Mouse (Mus musculus) hindbrain, embryonic 12.5 days (tissue): ENCODE measurements around the gene Ranbp17. TPM values are rescaled to one million over a fixed set of nuclear protein-coding genes. Genes with fewer than 3 reads are reported as not detected.
"Not testable (repeated sequence)": the region's sequence is repeated elsewhere in the genome, so short reads cannot be mapped to it uniquely, and the experiment has no call there.

Experiments
- ATAC-seq: fragments of 200-750 bp; cut with Nextera tagmentation; 2 replicates; pipeline ENCODE4 v1.8.0; 2017; ENCODE audit warnings: moderate TSS enrichment; ENCODE audit not compliant: low FRiP score
- H3K27ac ChIP-seq: fragments of 300-500 bp; sonication (generic); 2 replicates; pipeline ENCODE4 v1.5.1; 2016; ENCODE audit warnings: mild to moderate bottlenecking
- H3K27me3 ChIP-seq: fragments of 300-500 bp; sonication (generic); 2 replicates; pipeline ENCODE4 v1.6.1; 2016; ENCODE audit warnings: mild to moderate bottlenecking
- H3K36me3 ChIP-seq: fragments of 300-500 bp; sonication (generic); 2 replicates; pipeline ENCODE4 v1.6.1; 2016; ENCODE audit warnings: mild to moderate bottlenecking
- H3K4me1 ChIP-seq: fragments of 300-500 bp; sonication (generic); 2 replicates; pipeline ENCODE4 v1.6.1; 2016
- H3K4me2 ChIP-seq: fragments of 300-500 bp; sonication (generic); replicated peaks from 2 replicates; pipeline ENCODE4 v1.6.1; 2016; ENCODE audit warnings: mild to moderate bottlenecking
- H3K4me3 ChIP-seq: fragments of 300-500 bp; sonication (generic); 2 replicates; pipeline ENCODE4 v1.5.1; 2016; ENCODE audit warnings: mild to moderate bottlenecking
- H3K9ac ChIP-seq: fragments of 300-500 bp; sonication (generic); 2 replicates; pipeline ENCODE4 v1.6.1; 2016; ENCODE audit warnings: mild to moderate bottlenecking, moderate library complexity
- H3K9me3 ChIP-seq: fragments of 300-500 bp; sonication (generic); replicated peaks from 2 replicates; pipeline ENCODE4 v1.6.1; 2016; ENCODE audit warnings: mild to moderate bottlenecking
- WGBS: fragments of 180-500 bp; shearing (Covaris S2); methylation state at CpG from one replicate; pipeline ENCODE4 v1.1.7; 2016; 5-methylcytosine and 5-hydroxymethylcytosine counted together
- polyA plus RNA-seq: library from polyadenylated mRNA; unstranded; fragments of >200 nt; fragmentation: Nextera tagmentation; extraction: Ambion mirVana; gene quantifications from 2 replicates; pipeline ENCODE4 v1.2.1, GENCODE M21; 2016

The Ranbp17 gene
- polyA plus RNA-seq, 1 experiment from 2014 or later, result 11.9 TPM

GRCm38 (mm10) chr11:33509401-33509800 is 4.1 kb downstream of the Ranbp17 start:
- Histone ChIP-seq H3K27me3 (no peaks in the 10 kb centered on the region), H3K27ac (no peak overlapping the region), H3K4me1 (0 out of 2 replicates have a peak, but pooled peaks cover 3% of the 10 kb centered on the region), H3K36me3 (no peaks in the 10 kb centered on the region), H3K4me2 (no peak overlapping the region), H3K9me3 (no peaks in the 10 kb centered on the region), H3K9ac (no peak overlapping the region), H3K4me3 (no peak overlapping the region)
- no peak for ATAC-seq

- 0 out of 2 replicates have a peak, but pooled peaks cover 7% of the 10 kb centered on the region for H3K36me3 ChIP-seq
- WGBS, result 79% methylated on average over 4 of the region's 4 CpGs
- ATAC-seq, result no peak
Observed at GRCm38 (mm10) chr11:33485746-33486145, 27.8 kb downstream of the Ranbp17 start.

GRCm38 (mm10) chr11:33480410-33480809 is 33.1 kb downstream of the Ranbp17 start:
- no peaks in the 10 kb centered on the region for H3K4me1 ChIP-seq
- H3K27ac ChIP-seq, result no peak overlapping the region
- H3K27me3 ChIP-seq, result no peaks in the 10 kb centered on the region
- no peak overlapping the region for H3K4me3 ChIP-seq
- 90% methylated on average over 10 of the region's 10 CpGs for WGBS
- ATAC-seq, result no peak
- no peak overlapping the region for H3K9ac ChIP-seq
- no peaks in the 10 kb centered on the region for H3K9me3 ChIP-seq
- 0 out of 2 replicates have a peak, but pooled peaks cover 3% of the 10 kb centered on the region for H3K36me3 ChIP-seq
- H3K4me2 ChIP-seq, result no peak overlapping the region

More at GRCm38 (mm10) chr11:33485746-33486145, 27.8 kb downstream of the Ranbp17 start:
- no peaks in the 10 kb centered on the region for H3K27me3 ChIP-seq
- no peaks in the 10 kb centered on the region for H3K9me3 ChIP-seq
- no peak overlapping the region for H3K9ac ChIP-seq
- H3K4me2 ChIP-seq, result no peak overlapping the region
- H3K4me3 ChIP-seq, result no peak overlapping the region
- H3K27ac ChIP-seq, result no peak overlapping the region
- H3K4me1 ChIP-seq, result no peaks in the 10 kb centered on the region

GRCm38 (mm10) chr11:33479209-33479608 is 34.3 kb downstream of the Ranbp17 start:
- H3K36me3 ChIP-seq, result peaks cover 7% of the 10 kb centered on the region
- no peaks in the 10 kb centered on the region for H3K27me3 ChIP-seq
- 90% methylated on average over 4 of the region's 4 CpGs for WGBS
- no peak overlapping the region for H3K9ac ChIP-seq
- H3K9me3 ChIP-seq, result no peaks in the 10 kb centered on the region
- H3K27ac ChIP-seq, result no peak overlapping the region
- ATAC-seq, result no peak
- no peak overlapping the region for H3K4me2 ChIP-seq
- no peaks in the 10 kb centered on the region for H3K4me1 ChIP-seq
- H3K4me3 ChIP-seq, result no peak overlapping the region

- Histone ChIP-seq H3K27me3 (no peaks in the 10 kb centered on the region), H3K4me1 (no peaks in the 10 kb centered on the region), H3K9ac (no peak overlapping the region), H3K9me3 (no peaks in the 10 kb centered on the region), H3K36me3 (peaks cover 4% of the 10 kb centered on the region), H3K4me2 (no peak overlapping the region), H3K4me3 (no peak overlapping the region), H3K27ac (no peak overlapping the region)
- ATAC-seq, result no peak
- WGBS, result 88% methylated on average over 2 of the region's 2 CpGs
Observed at GRCm38 (mm10) chr11:33476634-33477033, 36.9 kb downstream of the Ranbp17 start.

GRCm38 (mm10) chr11:33461172-33461571 is 52.4 kb downstream of the Ranbp17 start:
- Histone ChIP-seq H3K27me3 (no peaks in the 10 kb centered on the region), H3K27ac (no peak overlapping the region), H3K4me2 (no peak overlapping the region), H3K4me1 (no peaks in the 10 kb centered on the region), H3K9me3 (no peaks in the 10 kb centered on the region), H3K4me3 (no peak overlapping the region), H3K9ac (no peak overlapping the region), H3K36me3 (no peaks in the 10 kb centered on the region)
- ATAC-seq, result no peak
- WGBS, result 62% methylated on average over 1 of the region's 1 CpGs

- no peak for ATAC-seq
- no peaks in the 10 kb centered on the region for H3K9me3 ChIP-seq
- no peak overlapping the region for H3K4me3 ChIP-seq
- no peaks in the 10 kb centered on the region for H3K36me3 ChIP-seq
- no peak overlapping the region for H3K27ac ChIP-seq
- no peaks in the 10 kb centered on the region for H3K4me1 ChIP-seq
- no peaks in the 10 kb centered on the region for H3K27me3 ChIP-seq
- no peak overlapping the region for H3K4me2 ChIP-seq
- H3K9ac ChIP-seq, result no peak overlapping the region
- 94% methylated on average over 3 of the region's 3 CpGs for WGBS
Observed at GRCm38 (mm10) chr11:33454069-33454468, 59.5 kb downstream of the Ranbp17 start.

GRCm38 (mm10) chr11:33433813-33434212 is 79.7 kb downstream of the Ranbp17 start:
- no peak overlapping the region for H3K27ac ChIP-seq
- no peaks in the 10 kb centered on the region for H3K36me3 ChIP-seq
- WGBS, result 44% methylated on average over 5 of the region's 5 CpGs
- ATAC-seq, result no peak
- no peak overlapping the region for H3K4me3 ChIP-seq
- H3K27me3 ChIP-seq, result no peaks in the 10 kb centered on the region
- no peaks in the 10 kb centered on the region for H3K4me1 ChIP-seq
- no peaks in the 10 kb centered on the region for H3K9me3 ChIP-seq
- no peak overlapping the region for H3K9ac ChIP-seq
- no peak overlapping the region for H3K4me2 ChIP-seq

GRCm38 (mm10) chr11:33428238-33428637 is 85.3 kb downstream of the Ranbp17 start:
- not testable (repeated sequence) for H3K4me1 ChIP-seq, H3K9me3 ChIP-seq, H3K9ac ChIP-seq, H3K27ac ChIP-seq, ATAC-seq, H3K27me3 ChIP-seq, H3K4me3 ChIP-seq, H3K36me3 ChIP-seq, H3K4me2 ChIP-seq
- 95% methylated on average over 17 of the region's 17 CpGs for WGBS

- not testable (repeated sequence) for H3K27ac ChIP-seq, H3K27me3 ChIP-seq, H3K4me2 ChIP-seq, H3K4me3 ChIP-seq, H3K36me3 ChIP-seq, ATAC-seq, H3K9me3 ChIP-seq, H3K9ac ChIP-seq, H3K4me1 ChIP-seq
- 90% methylated on average over 5 of the region's 5 CpGs for WGBS
Observed at GRCm38 (mm10) chr11:33427789-33428188, 85.8 kb downstream of the Ranbp17 start.

- no peak overlapping the region for H3K4me3 ChIP-seq
- H3K4me2 ChIP-seq, result no peak overlapping the region
- no peak overlapping the region for H3K27ac ChIP-seq
- ATAC-seq, result no peak
- H3K9ac ChIP-seq, result no peak overlapping the region
- H3K4me1 ChIP-seq, result no peaks in the 10 kb centered on the region
- no peaks in the 10 kb centered on the region for H3K9me3 ChIP-seq
- H3K27me3 ChIP-seq, result no peaks in the 10 kb centered on the region
- no peaks in the 10 kb centered on the region for H3K36me3 ChIP-seq
- WGBS, result 84% methylated on average over 3 of the region's 3 CpGs
Observed at GRCm38 (mm10) chr11:33422226-33422625, 91.3 kb downstream of the Ranbp17 start.

- no peaks in the 10 kb centered on the region for H3K36me3 ChIP-seq
- no peaks in the 10 kb centered on the region for H3K27me3 ChIP-seq
- H3K9ac ChIP-seq, result no peak overlapping the region
- no peak overlapping the region for H3K4me3 ChIP-seq
- WGBS, result 91% methylated on average over 4 of the region's 4 CpGs
- H3K27ac ChIP-seq, result no peak overlapping the region
- H3K4me1 ChIP-seq, result no peaks in the 10 kb centered on the region
- no peaks in the 10 kb centered on the region for H3K9me3 ChIP-seq
- no peak for ATAC-seq
- no peak overlapping the region for H3K4me2 ChIP-seq
Observed at GRCm38 (mm10) chr11:33404651-33405050, 108.9 kb downstream of the Ranbp17 start.

GRCm38 (mm10) chr11:33399346-33399745 is 114.2 kb downstream of the Ranbp17 start:
- Histone ChIP-seq H3K4me1 (no peaks in the 10 kb centered on the region), H3K4me2 (no peak overlapping the region), H3K27me3 (no peaks in the 10 kb centered on the region), H3K9ac (no peak overlapping the region), H3K27ac (no peak overlapping the region), H3K4me3 (no peak overlapping the region), H3K9me3 (no peaks in the 10 kb centered on the region), H3K36me3 (no peaks in the 10 kb centered on the region)
- ATAC-seq, result no peak
- 56% methylated on average over 1 of the region's 1 CpGs for WGBS
